Mouse (Mus musculus) brain, embryonic 14.5 days (tissue): ENCODE results near the gene Tapbp.

Experiments used
- CTCF ChIP-seq: fragments of 200-500 bp; IDR thresholded peaks from 2 replicates; pipeline ENCODE4 v1.5.1; 2012; ENCODE audit warnings: inconsistent platforms, mild to moderate bottlenecking, moderate library complexity, borderline replicate concordance; ENCODE audit not compliant: insufficient read depth, insufficient read length; ENCODE audit errors: extremely low read depth
- POLR2A ChIP-seq: fragments of 200-500 bp; IDR thresholded peaks from 2 replicates; pipeline ENCODE4 v1.6.1; 2012; ENCODE audit warnings: mild to moderate bottlenecking, inconsistent platforms, borderline replicate concordance; ENCODE audit not compliant: poor library complexity, insufficient read depth, insufficient read length, severe bottlenecking; ENCODE audit errors: extremely low read depth

DNA sequence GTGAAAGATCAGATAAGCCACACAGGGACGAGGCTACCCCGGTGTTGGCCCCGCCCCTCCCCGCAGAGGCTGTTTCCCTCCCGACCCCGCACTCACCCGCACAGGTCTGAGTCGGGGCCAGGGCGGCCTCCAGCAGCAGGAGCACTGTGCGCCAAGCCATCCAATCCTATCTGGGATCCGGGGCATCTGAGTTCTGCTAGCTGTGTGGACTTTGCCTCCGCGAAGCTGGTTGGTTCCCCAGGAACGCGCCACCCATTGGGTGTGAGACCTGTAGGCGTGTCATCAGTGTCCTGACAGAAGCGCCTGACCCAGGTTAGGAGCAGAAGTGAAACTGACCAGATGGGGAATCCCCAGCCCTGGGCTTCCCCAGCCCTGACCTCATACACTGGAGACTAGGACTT lies 62.9 kb downstream of the Tapbp start:
- TF ChIP-seq POLR2A (no peak), CTCF (no peak)
